Mouse (Mus musculus): ENCODE results near the gene Fbxo2. TPM values are rescaled to one million over a fixed set of nuclear protein-coding genes. Genes with fewer than 3 reads are reported as not detected.

Fbxo2 gene
- polyA plus RNA-seq, 1 experiment from 2014 or later, result 1.0 TPM

GRCm38 (mm10) chr4:148150953-148151266, 9.5 kb upstream of the Fbxo2 start:
- 54% methylated on average over 3 of the region's 3 CpGs for WGBS
- H3K27ac ChIP-seq (replicated peaks; ENCODE audit: low read depth, low read length), result no peak overlapping the region
- H3K4me1 ChIP-seq (ENCODE audit: control insufficient read depth, insufficient read depth, low read length), result peaks cover 16% of the 10 kb centered on the region
- no peaks in the 10 kb centered on the region; the same call in 1 of the 2 replicates for H3K36me3 ChIP-seq (ENCODE audit: control insufficient read depth, insufficient read depth, low read length)
- no peaks in the 10 kb centered on the region for H3K27me3 ChIP-seq (ENCODE audit: control insufficient read depth, insufficient read depth, low read length)
- no peaks in the 10 kb centered on the region for H3K9me3 ChIP-seq (ENCODE audit: control insufficient read depth, low read length)
- peak overlapping the region; percentile 41; the same call in 1 of the 2 replicates for H3K4me3 ChIP-seq (ENCODE audit: low read depth, low read length)
- no peak overlapping the region for H3K9ac ChIP-seq (ENCODE audit: low read length)
- H3K4me2 ChIP-seq (ENCODE audit: low read depth, severe bottlenecking), result peak overlapping the region; percentile 88
- DNase-seq (ENCODE audit: low spot score) (no peak), ATAC-seq (ENCODE audit: insufficient number of reproducible peaks, low FRiP score, low TSS enrichment, low read depth) (no peak)

DNA sequence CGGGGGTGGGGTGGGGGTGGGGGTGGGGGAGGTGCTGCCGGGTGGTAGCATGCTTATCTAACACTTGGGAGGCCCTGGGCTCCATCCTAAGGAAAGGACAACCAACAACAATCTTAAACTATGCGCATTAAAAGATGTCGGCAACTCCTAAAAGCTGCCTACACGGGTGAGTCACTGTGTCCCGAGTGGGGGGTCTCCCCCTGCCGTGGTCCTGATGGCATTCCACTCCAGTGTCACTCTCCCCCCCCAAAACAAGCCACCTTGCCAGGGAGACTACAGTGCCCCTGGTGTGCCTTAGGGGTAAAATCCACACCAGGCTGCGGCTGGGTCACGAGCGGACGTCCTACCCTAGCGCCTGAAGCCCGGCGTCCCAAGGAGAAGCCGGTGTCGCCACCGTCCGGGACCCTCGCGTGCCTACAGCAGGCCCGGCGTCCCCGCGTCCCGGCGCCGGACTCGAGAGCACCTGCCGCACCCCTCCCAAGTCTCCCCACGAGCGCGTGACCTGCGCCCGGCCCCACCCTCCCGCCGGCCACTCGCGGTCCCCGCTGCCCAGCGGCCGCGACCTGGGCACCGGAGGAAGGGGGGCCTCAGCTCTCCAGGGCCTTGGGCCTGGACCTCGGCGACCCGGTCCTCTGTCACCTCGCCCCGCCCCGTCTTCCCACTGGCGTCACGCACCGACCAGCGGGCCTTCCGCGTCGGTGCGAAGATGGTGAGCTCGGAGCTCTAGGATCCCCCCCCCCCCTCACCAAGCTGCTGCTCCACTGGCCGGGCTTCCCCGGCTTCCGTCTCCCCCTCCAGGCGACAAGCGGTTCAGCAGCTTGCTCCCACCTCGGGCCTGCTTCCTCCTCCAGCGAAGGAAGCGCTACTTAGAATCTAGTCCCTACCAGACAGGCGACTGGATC, 8.9 kb upstream of the Fbxo2 start, which contains the start of gene Fbxo6:
Fbxo6 (minus strand) TSS at position 874 of the 902 bp plus-strand sequence.
- H3K27ac ChIP-seq (replicated peaks; ENCODE audit: low read depth, low read length), result no peak within 1 kb of the TSS
- WGBS, result 2% methylated on average over 51 of the region's 67 CpGs

GRCm38 (mm10) chr4:148152547-148152946, 7.9 kb upstream of the Fbxo2 start:
- ATAC-seq (ENCODE audit: insufficient number of reproducible peaks, low FRiP score, low TSS enrichment, low read depth), result no peak
- no peak overlapping the region for H3K27ac ChIP-seq (replicated peaks; ENCODE audit: low read depth, low read length)
- H3K4me2 ChIP-seq (ENCODE audit: low read depth, severe bottlenecking), result no peak overlapping the region
- no peak for DNase-seq (ENCODE audit: low spot score)
- WGBS, result 82% methylated on average over 5 of the region's 5 CpGs
- H3K27me3 ChIP-seq (ENCODE audit: control insufficient read depth, insufficient read depth, low read length), result no peaks in the 10 kb centered on the region
- H3K36me3 ChIP-seq (ENCODE audit: control insufficient read depth, insufficient read depth, low read length), result no peaks in the 10 kb centered on the region; the same call in 1 of the 2 replicates
- no peak overlapping the region for H3K9ac ChIP-seq (ENCODE audit: low read length)
- H3K4me3 ChIP-seq (ENCODE audit: low read depth, low read length), result no peak overlapping the region
- H3K9me3 ChIP-seq (ENCODE audit: control insufficient read depth, low read length), result no peaks in the 10 kb centered on the region
- H3K4me1 ChIP-seq (ENCODE audit: control insufficient read depth, insufficient read depth, low read length), result peaks cover 16% of the 10 kb centered on the region

More for the DNA sequence above, 8.9 kb upstream of the Fbxo2 start, which contains the start of gene Fbxo6:
- Histone ChIP-seq H3K4me1 (ENCODE audit: control insufficient read depth, insufficient read depth, low read length) (peaks cover 16% of the 10 kb centered on the region), H3K27me3 (ENCODE audit: control insufficient read depth, insufficient read depth, low read length) (no peaks in the 10 kb centered on the region), H3K4me2 (ENCODE audit: low read depth, severe bottlenecking) (peak within 1 kb of the TSS; percentile 88), H3K9me3 (ENCODE audit: control insufficient read depth, low read length) (no peaks in the 10 kb centered on the region), H3K9ac (ENCODE audit: low read length) (peak within 1 kb of the TSS; percentile 51), H3K36me3 (ENCODE audit: control insufficient read depth, insufficient read depth, low read length) (no peaks in the 10 kb centered on the region; the same call in 1 of the 2 replicates), H3K4me3 (ENCODE audit: low read depth, low read length) (peak within 1 kb of the TSS; percentile 41)
- ATAC-seq (ENCODE audit: insufficient number of reproducible peaks, low FRiP score, low TSS enrichment, low read depth) (peak; percentile 76), DNase-seq (ENCODE audit: low spot score) (peak; percentile 86)

DNA sequence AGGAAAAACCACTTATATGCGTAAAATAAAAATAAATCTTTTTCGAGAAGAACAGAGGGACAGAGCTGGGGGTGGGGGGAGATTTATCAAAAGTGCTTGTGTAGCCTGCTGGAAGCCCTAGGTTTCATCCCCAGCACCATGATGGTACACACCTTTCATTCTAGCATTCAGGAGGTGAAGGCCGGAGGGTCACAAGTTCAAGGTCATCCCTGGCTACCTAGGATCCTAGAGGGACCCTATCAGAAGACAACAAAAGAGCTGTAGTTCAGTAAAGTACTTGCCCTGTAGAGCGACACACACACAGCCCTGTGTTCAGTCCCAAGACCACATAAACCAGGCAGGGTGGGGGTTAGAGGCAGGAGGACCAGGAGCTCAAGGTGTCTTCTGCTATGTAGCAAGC, 6.4 kb upstream of the Fbxo2 start:
- Histone ChIP-seq H3K4me1 (ENCODE audit: control insufficient read depth, insufficient read depth, low read length) (peaks cover 20% of the 10 kb centered on the region), H3K36me3 (ENCODE audit: control insufficient read depth, insufficient read depth, low read length) (no peaks in the 10 kb centered on the region), H3K9ac (ENCODE audit: low read length) (no peak overlapping the region), H3K9me3 (ENCODE audit: control insufficient read depth, low read length) (no peaks in the 10 kb centered on the region), H3K4me3 (ENCODE audit: low read depth, low read length) (no peak overlapping the region), H3K4me2 (ENCODE audit: low read depth, severe bottlenecking) (no peak overlapping the region), H3K27me3 (ENCODE audit: control insufficient read depth, insufficient read depth, low read length) (0 out of 2 replicates have a peak, but pooled peaks cover 5% of the 10 kb centered on the region), H3K27ac (replicated peaks; ENCODE audit: low read depth, low read length) (no peak overlapping the region)
- WGBS, result 91% methylated on average over 4 of the region's 4 CpGs
- ATAC-seq (ENCODE audit: insufficient number of reproducible peaks, low FRiP score, low TSS enrichment, low read depth) (no peak), DNase-seq (ENCODE audit: low spot score) (no peak)

DNA sequence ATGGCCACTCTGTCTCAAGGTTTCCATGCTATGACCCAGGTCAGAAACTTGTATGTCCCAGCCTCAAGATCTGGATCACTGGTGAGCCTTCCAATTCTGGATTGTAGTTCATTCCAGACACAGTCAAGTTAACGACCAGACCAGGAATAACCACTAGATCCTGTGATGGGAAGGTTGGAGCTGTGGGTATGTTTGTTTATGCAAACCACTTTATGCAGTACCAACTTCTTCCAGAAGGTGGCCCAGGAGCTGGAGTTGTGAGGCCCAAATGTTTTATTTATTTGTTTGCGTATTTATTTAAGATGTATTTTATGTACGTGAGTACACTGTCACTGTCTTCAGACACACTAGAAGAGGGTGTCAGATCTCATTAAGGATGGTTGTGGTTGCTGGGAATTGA, 5.4 kb upstream of the Fbxo2 start:
- no peak overlapping the region for H3K27ac ChIP-seq (replicated peaks; ENCODE audit: low read depth, low read length)
- 0 out of 2 replicates have a peak, but pooled peaks cover 5% of the 10 kb centered on the region for H3K27me3 ChIP-seq (ENCODE audit: control insufficient read depth, insufficient read depth, low read length)
- H3K9ac ChIP-seq (ENCODE audit: low read length), result no peak overlapping the region
- no peaks in the 10 kb centered on the region for H3K9me3 ChIP-seq (ENCODE audit: control insufficient read depth, low read length)
- peaks cover 11% of the 10 kb centered on the region for H3K4me1 ChIP-seq (ENCODE audit: control insufficient read depth, insufficient read depth, low read length)
- ATAC-seq (ENCODE audit: insufficient number of reproducible peaks, low FRiP score, low TSS enrichment, low read depth), result no peak
- 65% methylated on average over 3 of the region's 3 CpGs for WGBS
- no peak overlapping the region for H3K4me3 ChIP-seq (ENCODE audit: low read depth, low read length)
- peak; percentile 65 for DNase-seq (ENCODE audit: low spot score)
- no peaks in the 10 kb centered on the region for H3K36me3 ChIP-seq (ENCODE audit: control insufficient read depth, insufficient read depth, low read length)
- no peak overlapping the region for H3K4me2 ChIP-seq (ENCODE audit: low read depth, severe bottlenecking)

GRCm38 (mm10) chr4:148158436-148159348, 1.7 kb upstream of the Fbxo2 start:
- H3K9me3 ChIP-seq (ENCODE audit: control insufficient read depth, low read length), result no peaks in the 10 kb centered on the region
- peaks cover 40% of the 10 kb centered on the region for H3K27me3 ChIP-seq (ENCODE audit: control insufficient read depth, insufficient read depth, low read length)
- H3K27ac ChIP-seq (replicated peaks; ENCODE audit: low read depth, low read length), result no peak overlapping the region
- no peaks in the 10 kb centered on the region for H3K36me3 ChIP-seq (ENCODE audit: control insufficient read depth, insufficient read depth, low read length)
- WGBS, result 30% methylated on average over 27 of the region's 27 CpGs
- H3K4me1 ChIP-seq (ENCODE audit: control insufficient read depth, insufficient read depth, low read length), result peaks cover 9% of the 10 kb centered on the region
- peak overlapping the region; percentile 96 for H3K4me2 ChIP-seq (ENCODE audit: low read depth, severe bottlenecking)
- ATAC-seq (ENCODE audit: insufficient number of reproducible peaks, low FRiP score, low TSS enrichment, low read depth) (no peak), DNase-seq (ENCODE audit: low spot score) (peak; percentile 40)
- H3K9ac ChIP-seq (ENCODE audit: low read length), result peak overlapping the region; percentile 51
- peak overlapping the region; percentile 54 for H3K4me3 ChIP-seq (ENCODE audit: low read depth, low read length)

GRCm38 (mm10) chr4:148159544-148160435, 631 bp upstream of the Fbxo2 start:
- Histone ChIP-seq H3K4me2 (ENCODE audit: low read depth, severe bottlenecking) (peak overlapping the region; percentile 96), H3K36me3 (ENCODE audit: control insufficient read depth, insufficient read depth, low read length) (no peaks in the 10 kb centered on the region), H3K27ac (replicated peaks; ENCODE audit: low read depth, low read length) (no peak overlapping the region), H3K27me3 (ENCODE audit: control insufficient read depth, insufficient read depth, low read length) (peaks cover 50% of the 10 kb centered on the region), H3K4me1 (ENCODE audit: control insufficient read depth, insufficient read depth, low read length) (peaks cover 16% of the 10 kb centered on the region), H3K4me3 (ENCODE audit: low read depth, low read length) (peak overlapping the region; percentile 54), H3K9me3 (ENCODE audit: control insufficient read depth, low read length) (no peaks in the 10 kb centered on the region), H3K9ac (ENCODE audit: low read length) (peak overlapping the region; percentile 51)
- peak; percentile 93 for DNase-seq (ENCODE audit: low spot score)
- peak; percentile 88 for ATAC-seq (ENCODE audit: insufficient number of reproducible peaks, low FRiP score, low TSS enrichment, low read depth)
- 1% methylated on average over 53 of the region's 55 CpGs for WGBS

Data from limb, embryonic 11.5 days (tissue).